Mouse (Mus musculus) kidney, adult 11 months (tissue): Measurements from ENCODE around the gene Dapk2.
A peak's percentile ranks its signal among the peaks of the same experiment; 100 is the strongest.

Experiments used
- DNase-seq: peaks from one replicate; pipeline ENCODE4 v3.0.0; 2022

The Dapk2 gene

DNA sequence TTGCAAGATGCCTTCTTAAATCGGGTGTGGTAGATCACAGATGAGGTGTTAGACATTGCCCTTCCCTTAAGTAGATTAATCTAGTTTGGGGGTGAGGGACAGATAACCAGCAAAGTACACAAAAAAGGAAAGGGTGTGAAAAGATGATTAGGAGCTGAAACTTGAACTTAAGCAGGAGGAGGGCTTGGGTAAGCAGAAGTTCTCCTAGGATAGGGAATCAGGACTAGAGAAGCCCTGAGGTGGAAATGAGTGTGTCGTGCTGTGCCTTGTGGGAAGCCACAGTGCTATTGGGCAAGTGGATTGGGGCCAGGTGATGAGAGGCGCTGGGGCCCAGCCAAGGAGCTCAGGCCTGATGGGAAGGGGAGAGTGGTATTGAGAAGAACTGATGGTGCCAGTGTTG, 36.0 kb downstream of the Dapk2 start:
- DNase-seq: no peak

- DNase-seq: no peak
These were observed 38.5 kb downstream of the Dapk2 start for GRCm38 (mm10) chr9:66196561-66196960.

GRCm38 (mm10) chr9:66198533-66198932, 40.5 kb downstream of the Dapk2 start:
- no peak for DNase-seq

- DNase-seq: peak; percentile 90
These were observed 41.8 kb downstream of the Dapk2 start for GRCm38 (mm10) chr9:66199657-66200410.

DNA sequence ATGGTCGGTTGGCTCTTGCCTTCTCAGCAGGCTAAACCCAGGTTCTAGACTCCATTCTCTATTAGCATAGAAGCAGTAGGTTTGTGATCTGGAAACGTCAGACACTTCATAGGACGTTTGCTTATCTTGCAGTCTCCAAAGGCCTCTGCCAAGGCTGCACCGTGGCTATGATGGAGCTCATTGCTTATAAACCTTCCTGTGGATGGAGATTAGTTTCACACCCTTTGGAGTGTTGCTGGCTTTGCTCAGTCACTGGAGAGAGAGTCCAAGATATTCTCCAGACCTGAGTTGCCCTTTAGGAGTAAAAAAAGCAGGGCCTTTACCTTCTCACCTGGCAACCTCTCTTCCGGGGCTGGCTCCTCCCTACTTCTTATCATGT, 42.4 kb downstream of the Dapk2 start:
- no peak for DNase-seq

DNA sequence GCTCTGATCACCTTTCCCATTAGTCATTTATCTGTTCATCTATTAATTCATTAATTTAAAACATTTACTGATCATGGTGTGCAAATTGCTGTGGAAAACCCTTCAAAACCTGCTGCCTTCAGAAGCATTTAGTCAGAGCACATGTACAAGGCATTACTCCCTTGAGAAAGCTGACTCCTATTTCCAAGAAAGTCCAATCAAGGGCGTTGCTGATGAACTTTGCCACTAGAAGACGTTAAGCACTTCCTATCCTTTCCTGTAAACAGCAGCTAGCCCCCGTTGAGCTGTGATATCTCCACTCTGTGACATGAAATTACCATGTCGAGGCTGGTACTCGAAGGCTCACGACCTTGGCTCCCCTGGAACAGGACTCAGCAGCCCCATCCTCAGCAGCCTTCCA, 43.6 kb downstream of the Dapk2 start:
- DNase-seq: no peak

GRCm38 (mm10) chr9:66202463-66202862, 44.4 kb downstream of the Dapk2 start:
- no peak for DNase-seq

DNA sequence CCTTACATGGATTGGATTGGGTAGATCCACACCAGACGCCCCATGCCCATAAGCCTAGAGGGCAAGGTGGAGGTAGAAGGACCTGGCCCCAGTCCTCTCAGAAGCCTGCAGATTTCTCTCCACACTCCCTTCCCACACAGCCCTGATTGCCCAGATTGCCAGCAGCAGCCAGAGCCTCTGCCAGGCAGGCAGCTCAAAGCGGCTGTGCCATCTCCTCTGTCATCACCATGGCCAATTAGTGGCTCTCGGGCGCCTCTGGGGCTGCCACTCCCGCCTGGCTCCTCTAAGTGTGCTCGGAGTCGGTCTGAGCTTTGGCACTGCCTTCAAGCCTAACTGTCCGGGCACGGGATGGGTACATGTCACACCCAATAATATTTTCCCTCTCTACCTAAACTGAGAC, 47.7 kb downstream of the Dapk2 start:
- DNase-seq: no peak

DNA sequence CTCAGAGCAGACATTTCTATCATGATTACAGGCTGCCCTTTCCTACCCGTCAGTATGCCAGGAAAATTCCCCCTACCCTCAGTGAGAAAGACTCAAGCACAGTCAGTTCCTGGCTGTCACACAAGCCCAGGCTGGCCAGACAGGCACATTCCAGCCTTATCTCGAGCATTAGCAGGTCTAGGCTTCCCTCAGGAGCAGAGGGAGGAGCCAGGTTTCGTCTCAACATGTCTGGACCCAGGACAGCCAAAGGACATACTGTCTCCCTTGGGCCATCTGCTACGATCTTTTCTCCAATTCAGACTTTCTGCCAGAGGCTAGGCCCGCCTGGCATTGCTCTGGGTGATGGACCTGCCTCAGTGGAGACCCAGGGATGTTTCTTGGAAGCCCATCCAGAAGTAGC, 48.8 kb downstream of the Dapk2 start:
- no peak for DNase-seq

DNA sequence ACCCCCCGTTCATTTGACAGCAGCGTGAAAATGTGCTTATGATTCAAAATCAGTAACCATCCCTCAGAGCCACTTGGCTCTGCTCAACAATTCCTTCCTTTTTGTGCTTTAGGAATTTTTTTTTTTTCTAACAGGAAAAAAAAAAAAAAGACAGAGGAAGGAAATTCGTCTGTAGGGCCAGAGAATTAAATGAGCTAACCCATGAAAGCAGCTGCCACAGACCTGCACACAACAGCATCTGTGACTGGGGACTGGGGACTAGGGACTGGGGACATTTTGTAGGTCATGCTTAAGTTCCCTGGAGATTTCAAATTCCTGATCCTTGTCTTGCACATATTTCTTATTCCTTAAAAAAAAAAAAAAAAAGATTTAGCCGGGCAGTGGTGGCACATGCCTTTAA, 53.4 kb downstream of the Dapk2 start:
- DNase-seq: no peak

GRCm38 (mm10) chr9:66212088-66212487, 54.1 kb downstream of the Dapk2 start:
- no peak for DNase-seq

DNA sequence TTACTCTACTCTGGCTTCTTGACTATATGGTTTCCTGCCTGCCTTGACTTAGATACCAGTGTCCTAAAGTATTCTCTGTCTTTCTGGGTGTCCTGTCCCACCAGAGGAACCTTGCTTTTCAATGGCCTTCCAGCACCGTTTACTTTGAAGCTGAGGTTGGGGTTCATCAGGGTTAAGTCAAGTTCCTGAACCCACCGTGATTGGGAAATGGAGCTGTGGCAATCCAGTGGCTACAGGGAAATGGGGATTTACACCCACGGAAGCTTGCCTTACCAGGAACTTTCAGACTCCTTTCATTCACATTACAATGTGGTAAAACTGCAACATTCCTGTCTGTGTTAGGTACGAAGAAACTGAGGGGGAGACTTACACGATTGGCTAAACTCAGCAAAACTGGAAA, 54.8 kb downstream of the Dapk2 start:
- DNase-seq: no peak

GRCm38 (mm10) chr9:66213386-66214032, 55.5 kb downstream of the Dapk2 start:
- DNase-seq: peak; percentile 36

GRCm38 (mm10) chr9:66215551-66215950, 57.5 kb downstream of the Dapk2 start:
- no peak for DNase-seq

- no peak for DNase-seq
These were observed 59.9 kb downstream of the Dapk2 start for GRCm38 (mm10) chr9:66217970-66218369.

DNA sequence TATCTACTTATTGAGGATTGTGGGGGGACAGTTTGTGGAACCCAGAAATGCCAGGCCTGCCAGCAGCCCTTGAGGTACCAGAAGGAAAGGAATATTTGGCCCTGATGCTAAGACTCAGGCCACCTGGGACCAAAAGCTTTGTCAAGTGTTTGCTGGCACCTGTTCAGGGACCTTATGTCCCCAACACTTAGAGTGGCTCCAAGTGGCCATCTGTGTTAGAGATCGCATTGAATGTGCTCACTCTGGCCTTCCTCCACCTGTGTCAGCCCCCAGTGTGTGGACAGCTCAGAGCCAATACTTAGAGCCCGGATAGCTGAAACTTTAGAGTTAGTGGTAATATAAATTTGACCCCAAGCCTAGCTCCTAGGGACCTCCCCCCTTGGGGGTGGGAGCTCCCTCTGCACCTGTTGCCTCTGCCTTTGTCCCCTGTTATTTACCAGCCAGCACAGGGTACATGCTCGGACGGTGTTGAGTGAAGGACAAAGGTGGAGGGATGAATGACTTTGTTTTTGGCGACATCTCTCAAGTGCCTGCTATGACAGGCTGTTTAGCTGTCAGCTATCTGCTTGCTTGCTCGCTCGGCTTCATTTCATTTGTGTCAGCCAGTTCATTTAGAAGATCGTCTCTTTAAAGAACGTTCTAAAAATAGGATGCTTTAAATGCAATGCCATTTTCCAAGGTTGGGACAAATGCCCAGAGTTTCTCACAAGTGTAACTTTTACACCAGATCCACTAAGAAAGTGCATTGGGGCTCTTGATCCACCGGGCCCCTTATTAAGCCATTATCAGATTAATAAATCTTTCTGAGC, 61.1 kb downstream of the Dapk2 start:
- DNase-seq: no peak

DNA sequence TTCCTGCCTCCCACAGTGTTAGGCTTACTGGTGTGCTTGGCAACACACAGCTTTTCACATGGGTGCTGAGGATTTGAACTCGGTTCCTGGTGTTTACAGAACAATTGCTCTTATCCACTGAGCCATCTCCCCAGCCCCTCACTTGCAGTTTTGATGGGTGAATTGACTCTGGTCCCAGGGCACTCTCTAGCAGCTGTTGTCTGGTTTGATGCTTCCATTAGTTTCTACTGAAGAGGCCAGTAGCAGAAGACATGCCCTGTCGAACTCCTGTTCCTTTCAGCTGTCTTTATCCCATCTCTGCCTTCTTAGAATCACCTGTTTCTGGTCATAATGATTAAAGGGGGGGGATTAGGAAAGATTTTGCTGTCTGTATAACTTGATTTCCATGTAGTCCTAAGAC, 65.8 kb downstream of the Dapk2 start:
- DNase-seq: no peak

DNA sequence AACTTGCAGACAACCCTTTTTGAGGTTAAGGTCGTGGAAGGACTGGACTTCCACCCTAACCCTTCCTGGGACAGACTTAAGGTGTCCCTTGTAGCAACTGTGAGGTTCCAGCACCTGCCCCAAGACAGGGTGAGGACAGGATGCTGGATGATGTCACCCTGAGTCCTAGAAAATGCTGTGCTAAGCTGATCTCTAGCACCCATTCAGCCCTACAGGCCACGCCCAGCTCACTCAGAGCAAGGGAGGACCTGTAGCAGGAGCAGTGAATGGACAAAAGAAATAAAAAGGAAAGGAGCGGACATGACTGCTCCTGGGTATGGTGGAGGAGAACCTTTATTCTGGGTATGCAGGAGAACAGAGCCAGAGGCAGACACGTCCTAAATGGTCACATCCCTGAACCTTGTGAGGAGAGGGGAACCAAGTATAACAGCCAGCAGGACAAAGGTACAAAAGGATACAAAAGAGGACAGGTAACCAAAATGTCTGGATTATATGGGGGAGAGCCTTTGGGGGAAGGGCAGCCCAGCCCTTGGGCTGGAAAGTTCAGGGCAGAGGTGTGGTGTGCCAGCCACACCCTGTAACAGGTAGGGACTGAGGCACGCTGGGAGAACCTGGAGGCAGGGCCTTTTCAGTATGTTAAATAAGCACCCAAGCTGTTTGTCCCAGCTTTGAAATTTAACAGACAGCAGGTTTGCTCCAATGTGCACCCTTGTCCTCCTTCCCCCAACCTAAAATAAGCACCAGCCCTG, 67.9 kb downstream of the Dapk2 start:
- DNase-seq: no peak

- no peak for DNase-seq
These were observed 70.6 kb downstream of the Dapk2 start for GRCm38 (mm10) chr9:66228456-66229151.

DNA sequence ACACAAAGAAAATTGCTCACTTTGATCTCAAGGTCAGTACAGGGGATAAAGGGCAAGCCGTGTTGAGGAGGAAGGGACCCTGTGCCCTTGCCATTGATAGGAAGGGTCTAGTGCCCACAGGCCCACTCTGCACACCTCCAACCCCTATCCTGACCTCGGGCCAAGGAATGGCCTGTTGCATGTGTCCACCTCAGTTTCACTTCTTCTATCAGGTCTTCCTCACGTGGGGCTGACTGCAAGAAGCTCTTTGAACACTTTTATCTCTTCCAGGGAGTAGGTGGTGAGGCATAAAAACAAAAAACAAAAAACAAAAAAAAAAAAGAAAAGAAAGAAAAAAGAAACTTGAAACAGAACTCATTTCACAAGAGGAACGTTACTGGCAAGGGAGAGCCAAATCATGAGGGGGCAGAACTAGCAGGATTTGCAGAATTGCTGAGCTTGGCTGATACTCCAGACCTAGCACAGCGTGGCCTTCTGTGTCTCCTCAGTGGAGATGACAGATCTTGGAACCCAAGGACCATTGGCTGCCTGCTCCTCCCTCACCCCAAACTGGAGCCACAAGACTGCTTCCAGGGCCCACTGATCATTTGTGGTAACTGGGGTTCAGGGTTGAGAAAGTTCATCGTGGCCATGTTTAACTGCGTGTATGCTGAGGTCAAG, 73.9 kb downstream of the Dapk2 start:
- peak; percentile 36 for DNase-seq

- no peak for DNase-seq
These were observed 78.6 kb downstream of the Dapk2 start for GRCm38 (mm10) chr9:66236615-66237014.

DNA sequence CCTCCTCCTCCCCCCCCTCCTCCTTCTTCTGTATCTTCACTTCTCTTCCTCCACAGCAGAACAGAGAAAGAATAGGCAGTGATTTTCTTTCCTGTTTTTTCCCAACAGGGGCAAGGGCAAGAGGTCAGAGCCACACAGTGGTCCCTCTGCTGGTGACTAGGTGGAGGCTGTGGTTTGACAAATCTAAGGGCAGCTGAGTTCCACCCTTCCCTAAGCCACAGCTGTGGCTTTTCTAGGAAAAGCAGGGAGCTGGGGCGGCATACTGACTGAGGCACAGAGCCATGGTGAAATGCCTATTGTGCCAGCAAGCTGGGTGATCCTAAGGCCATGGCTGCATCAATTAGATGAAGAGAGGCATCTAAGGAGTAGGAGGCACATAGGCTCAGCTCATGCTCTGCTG, 79.7 kb downstream of the Dapk2 start:
- no peak for DNase-seq
